Mouse (Mus musculus) embryonic fibroblast, embryonic 13.5 days (primary cell): ENCODE measurements around the gene Tulp4. TPM values are rescaled to one million over a fixed set of nuclear protein-coding genes. Genes with fewer than 3 reads are reported as not detected.
A peak's percentile ranks its signal among the peaks of the same experiment; 100 is the strongest.

ENCODE experiments used
- H3K27ac ChIP-seq: 2 replicates; pipeline ENCODE4 v1.5.1; 2012; ENCODE audit warnings: low read length, control low read depth, inconsistent platforms; ENCODE audit not compliant: insufficient read depth
- H3K4me1 ChIP-seq: 2 replicates; pipeline ENCODE4 v1.6.1; 2011; ENCODE audit warnings: low read length; ENCODE audit not compliant: control insufficient read depth, insufficient read depth
- H3K4me3 ChIP-seq: 2 replicates; pipeline ENCODE4 v1.5.1; 2011; ENCODE audit warnings: mild to moderate bottlenecking, control low read depth, low read length; ENCODE audit not compliant: insufficient read depth
- CTCF ChIP-seq: IDR thresholded peaks from 2 replicates; pipeline ENCODE4 v1.5.1; 2011; ENCODE audit warnings: mild to moderate bottlenecking, control low read depth, low read length, moderate library complexity, borderline replicate concordance; ENCODE audit not compliant: insufficient read depth
- POLR2A ChIP-seq: IDR thresholded peaks from 2 replicates; pipeline ENCODE4 v1.6.1; 2011; ENCODE audit warnings: low read depth, mild to moderate bottlenecking, control low read depth, low read length, moderate library complexity
- polyA plus RNA-seq: library from polyadenylated mRNA; stranded (reverse); fragments of >200 nt; gene quantifications from 2 replicates; pipeline ENCODE4 v1.2.4, GENCODE M21; 2011; ENCODE audit warnings: low read depth; ENCODE audit not compliant: missing spikeins, insufficient read length

Gene Tulp4
- 164 and 243 TPM in 2 replicates for polyA plus RNA-seq

DNA sequence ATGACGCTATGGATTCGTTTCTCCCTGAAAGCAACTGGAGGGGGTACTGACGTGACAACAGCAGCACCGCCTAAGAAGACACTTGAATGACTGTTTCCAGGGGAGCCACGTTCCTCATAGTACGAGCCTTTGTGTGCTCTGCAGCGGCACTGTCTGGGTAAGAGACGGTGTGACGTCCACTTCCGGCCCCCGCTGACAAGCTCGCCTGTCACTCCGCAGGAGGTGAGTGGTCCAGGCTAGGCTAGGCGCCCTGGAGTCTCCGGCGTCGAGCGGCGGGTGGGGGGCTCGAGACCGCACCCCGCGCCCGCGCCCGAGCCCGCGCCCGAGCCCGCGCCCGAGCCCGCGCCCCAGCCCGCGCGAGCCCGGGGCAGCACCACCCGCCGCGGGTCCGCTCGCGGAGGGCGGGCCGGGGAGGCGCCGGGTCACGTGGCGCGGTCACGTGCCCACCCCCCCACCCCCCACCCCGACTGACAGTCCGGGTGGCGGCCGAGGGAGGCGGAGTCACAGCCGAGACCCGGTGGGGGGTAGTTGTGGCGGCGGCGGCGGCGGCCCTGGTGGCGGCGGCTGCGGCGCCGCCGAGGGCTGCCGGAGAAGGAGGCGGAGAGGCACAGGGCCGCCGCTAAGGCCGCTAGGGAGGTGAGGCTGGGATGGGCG is at the start of gene Tulp4:
Gene Tulp4 (plus strand): TSS at position 77 of the 654 bp plus-strand sequence.
- peaks cover 6% of the 10 kb centered on the region for H3K4me1 ChIP-seq
- TF ChIP-seq POLR2A (peak; percentile 87), CTCF (no peak)
- H3K27ac ChIP-seq = peak within 1 kb of the TSS; percentile 80
- H3K4me3 ChIP-seq = peak within 1 kb of the TSS; percentile 98

DNA sequence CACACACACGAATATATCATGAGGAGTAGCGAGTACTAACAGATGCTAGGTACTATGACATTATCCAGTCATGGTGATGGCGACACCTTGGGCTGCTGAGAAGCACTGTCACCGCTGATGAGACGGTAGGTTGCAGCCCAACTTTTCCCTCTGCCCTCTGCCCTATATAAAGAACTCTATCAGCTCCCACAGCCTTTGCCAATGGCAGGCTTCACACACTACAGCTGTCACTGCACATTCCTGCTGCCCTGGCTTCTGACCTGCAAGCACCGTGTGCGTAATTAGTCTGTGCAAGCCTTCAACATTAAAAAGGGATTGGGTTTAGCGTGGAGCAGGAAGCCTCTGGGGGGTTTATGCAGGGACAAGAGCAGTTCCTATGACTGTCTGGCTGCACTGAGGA is 43.4 kb upstream of the Tulp4 start:
- Histone ChIP-seq H3K27ac (no peak overlapping the region), H3K4me3 (no peak overlapping the region), H3K4me1 (no peaks in the 10 kb centered on the region)
- TF ChIP-seq POLR2A (no peak), CTCF (no peak)

DNA sequence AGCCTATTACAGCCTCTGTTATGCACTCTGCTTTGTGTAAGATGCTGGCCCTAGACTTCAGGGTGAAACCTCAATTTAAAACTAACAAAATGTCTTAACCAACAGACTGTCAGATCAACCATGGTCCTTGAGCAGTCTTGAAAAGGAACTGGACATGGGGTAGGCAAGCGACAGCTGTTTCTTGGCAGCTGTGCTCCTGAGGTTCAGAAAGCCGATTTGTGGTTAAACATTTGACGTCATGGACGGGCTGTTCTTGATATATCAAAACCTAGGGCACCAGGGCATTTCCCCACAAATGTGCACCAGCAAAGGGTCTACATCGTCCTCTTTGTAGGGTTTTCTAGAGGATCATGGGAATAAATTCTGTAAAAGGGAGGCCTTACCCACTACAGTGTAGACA is 42.7 kb upstream of the Tulp4 start:
- TF ChIP-seq POLR2A = no peak
- TF ChIP-seq CTCF = no peak
- H3K4me1 ChIP-seq = no peaks in the 10 kb centered on the region
- no peak overlapping the region for H3K4me3 ChIP-seq
- H3K27ac ChIP-seq = no peak overlapping the region

DNA sequence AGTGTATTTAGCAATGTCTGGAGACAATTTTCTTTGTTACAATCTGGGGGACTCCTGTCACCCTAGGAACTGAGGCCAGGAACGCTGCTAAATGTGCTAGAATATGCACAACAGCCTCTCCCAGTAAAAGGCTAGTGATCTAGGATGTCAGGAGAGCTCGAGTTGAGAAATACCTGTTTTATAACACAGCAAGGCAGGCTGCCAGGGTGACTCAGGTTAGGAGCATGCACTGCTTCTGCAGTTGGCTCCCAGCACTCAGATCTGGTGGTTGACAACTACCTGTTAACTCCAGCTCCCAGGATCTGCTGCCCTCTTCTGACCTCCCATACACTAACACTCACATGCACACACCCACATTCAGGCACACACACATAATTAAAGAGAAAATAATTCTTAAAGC is 40.2 kb upstream of the Tulp4 start:
- Histone ChIP-seq H3K4me1 (no peaks in the 10 kb centered on the region), H3K4me3 (no peak overlapping the region), H3K27ac (no peak overlapping the region)
- no peak for TF ChIP-seq POLR2A

DNA sequence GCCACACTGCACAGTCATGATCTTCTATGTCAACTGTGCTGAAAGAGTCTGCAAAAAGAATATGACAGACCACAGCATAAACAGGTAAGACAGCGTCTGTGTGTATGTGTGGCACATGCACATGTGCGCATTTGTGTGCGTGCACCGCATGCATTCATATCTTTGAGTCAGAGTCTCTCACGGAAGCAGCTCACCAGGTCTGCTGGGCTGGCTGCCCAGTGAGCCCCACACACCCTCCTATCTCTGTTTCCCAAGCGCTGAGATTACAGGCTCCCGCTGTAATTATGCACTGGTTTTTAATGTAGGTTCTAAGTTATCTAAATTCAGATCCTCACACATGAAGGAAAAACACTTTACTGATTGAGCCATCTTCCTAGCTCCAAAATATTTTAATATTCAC is 38.6 kb upstream of the Tulp4 start:
- TF ChIP-seq POLR2A (no peak), CTCF (no peak)
- no peaks in the 10 kb centered on the region for H3K4me1 ChIP-seq
- H3K4me3 ChIP-seq = no peak overlapping the region
- H3K27ac ChIP-seq = no peak overlapping the region

DNA sequence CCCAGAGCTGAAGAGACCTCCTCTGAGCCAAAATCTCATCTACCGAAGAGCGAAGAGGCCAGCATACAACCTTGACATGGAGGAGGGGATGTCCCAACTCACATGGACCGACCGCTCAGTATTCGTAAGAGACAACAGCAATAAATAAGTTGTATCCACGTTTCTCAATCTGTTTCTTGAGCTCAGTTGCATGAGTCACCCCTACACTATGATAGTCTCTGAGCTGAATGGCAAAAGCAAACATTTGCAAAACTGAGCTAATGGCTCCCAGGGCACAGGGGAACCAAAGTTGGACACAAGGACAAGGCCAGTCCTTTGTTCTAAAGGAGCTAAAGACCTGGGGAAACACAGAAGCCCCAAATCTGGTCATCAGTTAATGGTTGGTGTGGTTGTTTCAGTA is 36.4 kb upstream of the Tulp4 start:
- Histone ChIP-seq H3K27ac (no peak overlapping the region), H3K4me1 (no peaks in the 10 kb centered on the region; the same call in 1 of the 2 replicates), H3K4me3 (no peak overlapping the region)
- TF ChIP-seq CTCF (no peak), POLR2A (no peak)

DNA sequence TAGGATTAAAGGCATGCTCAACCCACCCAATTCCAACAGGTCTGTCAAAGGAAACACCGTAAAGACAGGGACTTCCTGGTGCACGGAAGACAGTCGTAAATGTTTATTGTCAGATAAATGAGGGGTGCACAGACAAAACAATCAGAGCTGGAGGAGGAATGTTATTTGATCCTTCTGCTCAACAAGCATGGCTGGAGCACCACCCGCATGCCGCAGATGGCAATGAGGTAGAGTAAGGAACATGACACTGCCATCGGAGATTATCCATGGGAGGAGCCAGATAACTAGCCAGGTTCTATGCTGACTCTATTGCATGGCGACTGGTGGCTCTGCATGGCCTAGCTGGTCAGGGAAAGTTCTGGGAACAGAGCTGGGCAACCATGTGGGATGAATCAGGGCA is 32.8 kb upstream of the Tulp4 start:
- H3K27ac ChIP-seq = no peak overlapping the region
- no peak overlapping the region for H3K4me3 ChIP-seq
- TF ChIP-seq POLR2A = no peak
- no peak for TF ChIP-seq CTCF
- no peaks in the 10 kb centered on the region; the same call in 1 of the 2 replicates for H3K4me1 ChIP-seq

DNA sequence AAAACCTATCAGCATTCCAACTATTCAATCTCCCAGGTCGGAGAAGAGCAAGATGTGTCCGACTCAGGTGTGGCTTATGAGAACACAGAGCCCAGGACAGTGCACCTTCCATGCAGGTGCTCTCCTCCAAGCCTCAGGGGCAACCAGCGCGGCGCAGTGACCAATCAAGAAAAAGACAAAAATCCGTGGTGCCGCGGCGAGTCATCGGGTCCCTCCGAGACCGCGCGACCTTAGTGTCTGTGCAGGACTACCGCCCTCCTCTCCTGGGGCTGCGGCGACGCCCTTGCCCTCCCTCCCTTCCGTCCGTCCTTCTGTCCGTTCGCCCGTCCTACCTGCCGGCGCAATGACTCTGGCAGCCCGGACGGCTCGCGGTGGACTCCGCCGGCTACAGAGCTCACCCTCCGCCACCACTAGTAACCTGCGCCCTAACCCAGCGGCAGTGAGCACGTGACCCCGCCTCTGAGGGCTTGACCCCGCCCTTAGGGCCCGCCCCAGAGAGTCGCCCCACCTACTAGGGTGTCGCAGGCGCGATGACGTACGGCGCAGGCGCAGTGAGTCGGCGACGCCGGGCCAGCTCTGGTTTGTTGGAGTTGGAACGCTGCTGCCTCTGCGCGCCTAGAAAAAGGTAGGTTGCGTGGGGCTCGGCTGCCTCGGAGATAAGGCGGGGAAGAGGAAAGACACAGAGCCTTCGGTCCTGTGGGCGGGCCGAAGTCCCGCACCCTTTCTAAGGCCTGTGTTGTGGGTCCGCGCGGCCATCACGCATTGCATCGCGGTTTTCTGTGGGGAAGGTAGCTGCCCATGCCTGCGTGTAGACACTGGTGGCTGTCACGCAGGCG is 26.7 kb upstream of the Tulp4 start, which contains the start of the genes Serac1 and Gtf2h5:
Gene Serac1 (minus strand): TSS at position 455 of the 836 bp plus-strand sequence.
Gene Gtf2h5 (plus strand): TSS at position 500 of the 836 bp plus-strand sequence.
- H3K27ac ChIP-seq = peak within 1 kb of the TSS; percentile 3; the same call in 1 of the 2 replicates
- peaks cover 2% of the 10 kb centered on the region; the same call in 1 of the 2 replicates for H3K4me1 ChIP-seq
- no peak for TF ChIP-seq CTCF
- TF ChIP-seq POLR2A = peak; percentile 86
- H3K4me3 ChIP-seq = peak within 1 kb of the TSS; percentile 78

DNA sequence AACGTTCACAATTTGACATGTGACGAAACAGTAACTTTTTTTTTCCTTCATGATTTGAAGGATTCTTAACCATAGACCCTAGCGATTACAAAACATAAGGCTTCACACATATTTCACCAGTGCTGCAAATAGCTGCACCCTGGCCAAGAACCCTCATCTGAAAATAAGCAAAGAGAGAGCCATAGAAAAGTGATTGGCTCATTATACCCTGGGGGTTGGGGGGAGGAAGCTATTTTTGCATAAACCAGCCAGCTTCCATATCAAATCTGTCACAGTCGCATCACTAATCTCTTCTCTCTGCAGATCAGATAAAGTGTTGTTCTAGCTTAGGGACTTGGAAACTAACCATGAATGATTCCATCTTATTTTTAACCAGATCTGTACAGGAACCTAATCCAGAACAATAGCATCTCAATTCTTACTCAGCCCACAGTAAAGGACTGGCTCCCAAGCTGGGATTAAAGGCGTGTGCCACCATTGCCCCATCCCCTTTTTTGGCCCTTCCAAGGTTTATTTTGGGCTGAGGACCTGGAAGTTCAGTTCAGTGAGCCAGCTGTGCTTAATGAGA is 22.8 kb upstream of the Tulp4 start:
- TF ChIP-seq POLR2A = no peak
- no peak for TF ChIP-seq CTCF
- Histone ChIP-seq H3K27ac (no peak overlapping the region), H3K4me1 (peaks cover 2% of the 10 kb centered on the region; the same call in 1 of the 2 replicates), H3K4me3 (no peak overlapping the region)

DNA sequence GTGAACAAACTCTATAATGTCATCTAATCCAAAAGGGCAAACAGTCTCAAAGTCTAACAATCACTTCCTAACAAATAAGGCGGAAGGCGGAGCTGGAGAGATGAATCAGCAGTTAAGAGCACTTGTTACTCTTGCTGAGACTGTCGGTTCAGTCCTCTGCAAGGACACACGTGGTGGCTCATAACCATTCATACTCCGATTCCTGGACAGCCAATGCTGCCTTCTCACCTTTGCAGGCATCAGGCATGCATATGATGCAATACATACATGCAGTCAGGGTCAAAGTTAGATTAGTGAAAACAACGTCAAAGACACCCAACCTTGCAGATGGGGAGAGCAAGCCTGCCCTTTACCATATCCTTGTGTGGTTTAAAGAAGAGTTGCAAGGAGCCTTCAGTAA is 14.6 kb upstream of the Tulp4 start:
- Histone ChIP-seq H3K4me3 (no peak overlapping the region), H3K27ac (no peak overlapping the region), H3K4me1 (no peaks in the 10 kb centered on the region)
- TF ChIP-seq CTCF (no peak), POLR2A (no peak)
